Mouse (Mus musculus) erythroblast, adult 5-6 weeks (primary cell): ENCODE measurements around the gene Ubald2. TPM values are rescaled to one million over a fixed set of nuclear protein-coding genes. Genes with fewer than 3 reads are reported as not detected.

ENCODE experiments used
- ATAC-seq: replicated peaks from 2 replicates; pipeline ENCODE4 v1.8.0; 2016; ENCODE audit warnings: moderate number of reproducible peaks, mild to moderate bottlenecking, moderate TSS enrichment, inconsistent platforms; ENCODE audit not compliant: poor library complexity, low FRiP score, severe bottlenecking
- total RNA-seq, 2 experiments: library from RNA; stranded (forward) in 1 of 2; stranded (reverse) in 1 of 2; fragments of 150-400 nt in 1 of 2; fragments of 200-764, 138-1000 nt in 1 of 2; gene quantifications; 2 replicates each; pipeline versions ENCODE4 v1.2.3 to v1.2.4; 2015 to 2017; ENCODE audit warnings: low replicate concordance in 2 of 2

Gene Ubald2
- total RNA-seq, 2 experiments from 2014 or later: 41.7 to 59.0 TPM

DNA sequence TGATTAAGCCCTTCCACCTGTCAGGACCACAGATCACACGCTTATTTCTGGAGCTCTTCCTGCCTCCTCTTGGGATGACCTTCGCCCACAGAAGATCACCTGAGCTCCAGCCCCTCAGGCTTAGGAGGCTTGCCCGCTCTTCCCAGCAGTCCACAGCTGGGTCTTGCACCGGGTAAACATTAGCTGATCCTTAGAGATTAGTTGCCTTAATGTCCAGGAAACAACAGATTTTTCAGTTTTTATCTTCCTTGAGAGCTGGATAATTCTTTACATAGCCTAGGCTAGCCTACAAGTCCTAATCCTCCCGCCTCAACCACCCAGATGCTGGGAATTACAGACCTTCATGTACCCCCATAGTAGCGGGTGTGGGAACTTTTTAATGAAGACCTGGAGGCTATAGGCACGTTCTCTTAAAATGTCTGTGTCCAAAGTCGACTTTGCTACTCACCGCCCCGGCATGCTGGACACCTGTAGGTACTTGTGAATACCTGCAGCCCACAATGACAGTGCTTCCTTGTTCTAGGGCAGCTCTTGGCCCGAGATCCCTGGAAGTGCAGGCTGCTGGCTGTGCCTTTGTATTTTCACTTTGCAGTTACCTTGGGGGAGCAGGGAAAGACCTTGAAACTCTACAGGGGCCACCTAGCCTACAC is 2.3 kb upstream of the Ubald2 start:
- ATAC-seq: no peak

- ATAC-seq: no peak
Observed at GRCm38 (mm10) chr11:116432127-116432526, 1.8 kb upstream of the Ubald2 start.

DNA sequence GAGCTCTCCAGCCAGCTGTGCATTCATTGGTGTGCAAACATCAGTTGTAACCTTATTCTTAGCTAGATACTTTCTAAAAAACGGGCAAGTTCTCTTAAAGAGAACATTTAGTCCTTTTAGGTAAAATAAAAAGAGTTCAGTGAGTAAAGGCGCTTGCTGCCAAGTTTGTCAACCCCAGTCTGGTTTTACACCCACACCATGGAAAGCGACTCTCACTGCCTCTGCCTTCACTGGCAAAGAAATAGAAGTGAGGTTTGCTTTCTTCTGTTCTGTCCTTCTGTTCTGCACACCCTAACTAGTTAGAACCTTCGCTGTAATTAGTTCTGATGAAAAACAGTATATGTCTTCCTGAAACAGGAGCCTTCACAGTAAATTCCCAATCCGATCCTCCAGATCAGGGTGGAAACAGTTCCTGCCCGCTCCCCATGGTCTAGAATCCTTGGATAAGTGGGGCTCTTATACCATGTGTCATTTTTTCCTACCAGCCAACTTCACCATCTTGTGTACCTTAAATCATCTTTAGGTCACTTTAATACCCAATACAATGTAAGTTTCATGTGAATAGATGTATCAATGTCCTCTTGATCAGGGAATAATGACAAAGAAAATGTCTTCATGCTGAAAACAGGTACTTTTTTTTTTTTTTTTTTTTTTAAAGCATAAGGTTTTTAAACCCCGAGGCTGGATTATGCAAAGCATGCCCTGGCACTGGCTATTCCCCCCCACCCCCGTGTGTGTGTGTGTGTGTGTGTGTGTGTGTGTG is 1.1 kb upstream of the Ubald2 start:
- ATAC-seq: no peak

DNA sequence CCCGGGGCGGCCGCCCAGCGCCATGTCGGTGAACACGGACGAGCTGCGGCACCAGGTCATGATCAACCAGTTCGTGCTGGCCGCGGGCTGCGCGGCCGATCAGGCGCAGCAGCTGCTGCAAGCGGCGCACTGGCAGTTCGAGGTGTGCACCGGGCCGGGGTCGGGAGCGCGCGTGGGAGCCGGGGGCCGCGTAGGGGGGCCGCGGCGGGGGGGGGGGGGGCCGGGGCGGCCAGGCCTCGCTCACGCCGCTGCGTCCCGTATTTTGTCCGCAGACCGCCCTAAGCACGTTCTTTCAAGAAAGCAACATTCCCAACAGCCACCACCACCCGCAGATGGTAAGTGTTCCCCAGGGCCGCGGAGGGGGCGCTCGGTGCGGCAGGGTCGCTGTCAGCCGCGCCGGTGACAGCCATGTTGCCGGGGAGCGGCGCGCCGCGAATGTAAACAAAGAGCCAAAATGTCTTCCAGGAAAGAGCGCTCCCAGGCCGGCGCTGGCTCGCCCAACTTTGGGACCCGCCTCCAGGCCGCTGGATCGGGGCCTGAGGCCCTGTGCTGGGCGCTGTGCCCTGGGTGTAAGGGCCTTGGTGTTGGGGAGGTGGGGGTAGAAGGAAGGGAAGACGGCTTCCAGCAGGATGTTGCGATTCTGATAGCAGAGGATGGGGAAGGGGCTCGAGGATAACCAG is 533 bp downstream of the Ubald2 start:
- ATAC-seq: peak; percentile 36

DNA sequence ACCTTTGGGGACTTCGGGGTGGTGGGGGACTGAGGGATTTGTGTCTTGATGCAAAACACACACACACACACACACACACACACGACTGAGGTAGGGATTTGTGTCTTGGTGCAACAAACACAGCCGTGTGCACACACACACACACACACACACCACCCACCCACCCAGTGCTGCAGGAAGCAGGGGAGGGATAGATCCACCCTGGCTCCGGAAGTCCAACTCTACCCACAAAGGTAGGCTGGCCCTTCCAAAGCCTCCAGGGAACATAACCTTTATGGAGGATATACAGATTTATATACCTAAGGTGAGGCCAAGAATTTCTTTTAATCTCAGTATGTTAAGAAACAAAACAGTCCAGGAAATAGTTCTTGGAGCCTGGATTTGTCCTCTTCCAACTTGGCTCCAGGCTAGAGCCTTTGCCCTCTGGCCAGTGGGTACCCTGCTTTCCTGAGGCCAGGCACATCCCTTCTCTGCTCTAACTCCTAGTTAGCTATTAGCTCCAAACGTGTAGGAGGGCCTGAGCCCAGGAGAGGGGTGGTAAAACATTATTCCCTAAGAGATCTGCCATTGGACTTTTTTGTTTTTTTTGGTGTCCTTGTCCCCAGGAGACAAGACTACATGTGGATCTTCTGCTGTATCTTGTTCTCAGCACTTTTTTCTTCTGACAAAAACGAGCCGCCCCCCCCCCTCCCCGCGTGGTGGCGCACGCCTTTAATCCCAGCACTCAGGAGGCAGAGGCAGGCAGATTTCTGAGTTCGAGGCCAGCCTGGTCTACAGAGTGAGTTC is 1.3 kb downstream of the Ubald2 start:
- no peak for ATAC-seq

DNA sequence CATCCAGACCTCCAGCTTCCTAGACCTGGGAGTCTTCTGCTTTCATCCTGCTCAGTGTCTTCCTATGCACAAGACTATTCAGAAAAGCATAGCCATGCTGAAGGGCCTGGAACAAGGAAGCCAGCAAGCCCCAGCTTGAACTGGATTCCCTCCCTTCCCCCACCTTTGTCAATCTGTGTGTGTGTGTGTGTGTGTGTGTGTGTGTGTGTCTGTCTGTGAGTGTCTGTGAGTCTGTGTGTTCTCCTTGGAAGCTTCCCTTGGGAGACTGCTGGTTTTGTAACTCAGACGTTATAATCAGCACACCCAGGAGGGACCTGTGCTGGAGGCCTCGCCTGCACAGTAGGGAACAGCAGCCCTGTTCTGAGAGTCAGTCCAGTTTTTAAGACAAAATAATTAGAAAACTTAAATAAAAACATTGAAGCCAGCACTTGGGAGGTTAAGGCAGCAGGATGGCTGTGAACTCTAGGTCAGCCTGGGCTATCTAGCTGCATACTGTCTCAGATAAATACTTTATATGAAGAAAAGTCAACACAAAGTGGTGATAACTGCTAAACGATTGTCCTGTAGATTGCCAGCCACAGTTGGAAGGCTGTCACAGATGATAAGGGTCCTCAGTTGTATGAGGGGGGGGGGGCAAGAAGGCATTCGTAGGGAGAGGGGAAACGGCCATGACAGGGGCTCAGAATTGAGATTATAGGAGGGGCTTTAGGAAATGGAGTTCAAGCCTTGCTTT is 2.3 kb downstream of the Ubald2 start:
- no peak for ATAC-seq

GRCm38 (mm10) chr11:116436725-116437331 is 2.9 kb downstream of the Ubald2 start:
- ATAC-seq: no peak

DNA sequence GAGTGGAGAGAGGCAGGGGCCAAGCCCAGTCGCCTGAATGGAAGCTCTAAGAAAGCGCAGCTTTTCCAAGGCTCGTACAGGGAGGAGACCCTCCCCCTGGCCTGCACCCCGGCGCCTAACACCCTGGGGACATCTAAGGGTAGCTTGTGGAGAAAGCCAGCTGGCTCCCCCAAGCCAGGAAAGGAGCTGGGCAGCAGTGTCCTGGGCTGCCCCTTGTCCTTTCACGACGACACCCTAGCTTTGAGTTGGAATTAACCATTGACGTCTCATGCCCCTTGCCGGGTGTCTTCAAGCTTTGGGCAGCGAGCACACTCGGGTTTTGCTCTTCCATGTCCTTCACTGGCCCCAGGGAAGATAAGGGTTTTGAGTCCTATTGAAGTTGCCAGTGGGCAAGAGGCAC is 3.6 kb downstream of the Ubald2 start:
- ATAC-seq: no peak

DNA sequence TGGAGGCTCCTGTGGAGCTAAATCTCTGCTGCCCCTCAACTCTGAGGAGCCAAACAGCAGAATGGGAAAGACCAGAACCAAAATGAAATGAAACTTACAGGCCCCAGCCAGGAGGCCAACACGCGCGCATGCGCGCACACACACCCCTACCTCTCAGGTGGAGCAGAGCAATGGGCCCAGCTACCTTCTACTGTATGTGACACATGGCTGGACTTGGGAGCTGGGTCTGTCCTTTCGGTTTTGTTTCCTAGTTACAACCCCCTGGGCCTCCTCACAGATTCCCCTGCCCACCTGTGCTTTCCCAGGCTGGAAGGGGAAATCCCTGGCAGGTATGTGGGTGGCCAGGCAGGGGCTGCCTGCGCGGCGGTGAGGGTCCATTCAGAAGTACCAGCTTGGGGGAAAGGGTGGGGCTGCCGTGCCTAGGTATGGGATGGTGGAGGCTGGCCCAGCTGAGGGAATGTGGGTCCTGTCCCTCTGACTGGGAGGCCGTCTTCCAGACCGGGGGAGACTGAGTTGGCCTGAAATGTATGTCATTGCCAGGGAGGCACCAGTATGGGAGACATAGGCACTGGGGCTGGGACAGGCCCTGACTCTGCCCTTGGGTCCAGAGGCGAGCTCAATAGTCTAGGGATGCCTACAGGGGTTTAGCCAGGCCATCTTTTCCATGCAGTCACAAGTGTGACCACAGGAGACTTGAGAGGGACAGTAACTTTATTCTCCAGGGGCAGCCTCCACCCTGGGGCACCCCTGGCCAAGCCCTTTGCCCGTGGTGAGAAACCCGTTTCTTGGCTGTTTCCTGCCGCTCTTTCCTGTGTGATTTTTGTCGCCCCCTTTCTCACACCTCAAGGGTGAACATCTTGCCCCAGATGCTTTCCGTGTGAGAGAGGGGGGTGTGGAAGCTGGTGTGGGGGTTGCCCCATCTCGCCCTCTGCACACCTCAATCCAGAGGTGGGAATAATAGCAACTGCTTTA is 5.7 kb downstream of the Ubald2 start:
- ATAC-seq: no peak

- ATAC-seq: no peak
Observed at GRCm38 (mm10) chr11:116440408-116441068, 6.6 kb downstream of the Ubald2 start.

DNA sequence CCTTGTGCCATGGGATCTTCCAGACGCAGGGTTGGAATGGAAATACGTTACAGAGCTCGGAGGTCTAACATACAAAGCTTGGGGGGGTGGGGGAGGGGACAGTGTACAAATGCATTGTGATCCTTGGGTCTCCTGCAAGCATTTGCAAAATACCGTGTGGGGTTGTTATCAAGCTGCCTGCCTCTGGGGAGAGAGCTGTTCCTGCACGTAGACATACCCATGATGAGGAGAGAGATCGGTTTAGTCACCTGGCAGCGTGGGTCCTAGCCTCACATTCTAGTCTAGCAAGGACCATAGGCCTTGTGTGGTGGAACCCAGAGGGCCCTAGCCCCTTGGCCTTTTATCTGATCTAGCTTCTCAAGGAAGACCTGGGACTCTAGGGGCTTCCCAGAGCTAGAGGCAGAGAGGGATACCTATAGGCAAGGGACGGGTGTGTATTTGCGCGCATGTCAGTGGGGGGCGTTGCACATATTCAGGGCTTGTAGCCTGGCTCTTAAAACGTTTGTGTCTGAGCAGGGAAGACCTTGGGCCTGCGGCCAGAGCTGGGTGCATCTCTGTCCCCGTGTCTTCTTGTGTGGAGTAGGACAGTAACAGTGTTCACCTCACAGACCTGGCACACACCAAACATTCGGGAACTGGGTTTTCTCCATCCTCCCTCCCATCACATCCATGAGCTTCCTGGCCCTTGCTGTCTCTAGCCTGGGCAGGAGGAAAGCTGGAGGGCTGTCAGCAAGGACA is 8.4 kb downstream of the Ubald2 start:
- ATAC-seq: no peak

DNA sequence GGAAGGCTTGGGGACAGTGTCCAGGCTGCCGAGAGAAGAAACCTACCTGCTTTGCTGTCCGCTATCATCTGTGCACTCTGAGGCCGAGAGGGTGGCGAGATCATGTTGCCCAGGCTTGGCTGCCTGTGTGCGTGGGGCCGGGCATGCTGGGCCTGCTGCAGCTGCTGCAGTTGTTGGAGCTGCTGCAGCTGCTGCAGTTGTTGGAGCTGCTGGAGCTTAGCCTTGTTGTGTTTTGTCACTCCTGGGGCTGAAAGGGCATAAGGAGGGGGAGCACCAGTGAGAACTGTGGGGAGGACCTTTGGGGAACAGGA is 8.9 kb downstream of the Ubald2 start:
- no peak for ATAC-seq

GRCm38 (mm10) chr11:116443311-116443710 is 9.4 kb downstream of the Ubald2 start:
- no peak for ATAC-seq

DNA sequence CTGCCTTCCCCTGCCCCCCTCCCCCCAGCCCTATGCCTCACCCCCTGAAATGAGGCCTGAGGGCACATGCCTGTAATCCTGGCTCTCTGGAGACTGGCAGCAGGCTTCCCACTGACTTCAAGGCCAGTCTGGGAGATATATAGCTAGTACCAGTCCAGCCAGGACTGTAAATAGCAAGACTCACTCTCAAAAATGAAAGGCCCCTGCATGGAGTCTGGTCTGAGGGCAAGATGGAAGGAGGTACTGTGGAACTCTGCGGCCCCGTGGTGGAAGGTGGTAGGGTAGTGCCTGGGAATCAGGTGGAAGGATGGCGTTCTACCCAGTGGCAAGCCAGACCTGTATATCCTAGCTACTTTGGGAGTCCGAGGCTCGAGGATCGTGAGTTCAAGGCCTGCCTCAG is 10.0 kb downstream of the Ubald2 start:
- ATAC-seq: no peak

GRCm38 (mm10) chr11:116445596-116446307 is 11.9 kb downstream of the Ubald2 start:
- ATAC-seq: peak; percentile 80

GRCm38 (mm10) chr11:116446308-116446887 is 12.5 kb downstream of the Ubald2 start:
- ATAC-seq: peak; percentile 23; the same call in 1 of the 2 replicates
